Mouse (Mus musculus): ENCODE data around the gene Ly6g6e.

Ly6g6e gene

GRCm38 (mm10) chr17:35101161-35101560 is 24.5 kb downstream of the Ly6g6e start:
- 86% methylated on average over 11 of the region's 11 CpGs for WGBS

DNA sequence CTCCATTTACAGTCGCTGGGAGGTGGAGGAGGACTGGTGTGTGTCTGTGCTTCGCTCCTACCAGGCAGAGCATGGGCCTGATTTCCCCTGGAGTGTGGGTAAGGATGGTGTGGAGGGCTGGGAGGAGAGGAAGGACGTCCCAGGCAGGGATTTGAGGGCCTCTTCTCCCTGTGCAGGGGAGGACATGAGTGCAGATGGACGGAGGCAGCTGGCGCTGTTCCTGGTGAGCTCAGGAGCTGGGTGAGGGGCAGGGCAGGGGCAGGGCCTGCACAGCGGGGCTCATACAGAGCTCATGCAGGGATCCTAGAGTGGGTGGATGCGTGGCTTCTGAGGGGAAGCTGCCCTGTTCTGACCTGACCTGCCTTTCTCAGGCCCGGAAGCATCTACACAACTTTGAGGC is 25.6 kb downstream of the Ly6g6e start:
- WGBS, result 63% methylated on average over 8 of the region's 8 CpGs

- 70% methylated on average over 6 of the region's 6 CpGs for WGBS
Observed at GRCm38 (mm10) chr17:35103221-35103690, 26.6 kb downstream of the Ly6g6e start.

DNA sequence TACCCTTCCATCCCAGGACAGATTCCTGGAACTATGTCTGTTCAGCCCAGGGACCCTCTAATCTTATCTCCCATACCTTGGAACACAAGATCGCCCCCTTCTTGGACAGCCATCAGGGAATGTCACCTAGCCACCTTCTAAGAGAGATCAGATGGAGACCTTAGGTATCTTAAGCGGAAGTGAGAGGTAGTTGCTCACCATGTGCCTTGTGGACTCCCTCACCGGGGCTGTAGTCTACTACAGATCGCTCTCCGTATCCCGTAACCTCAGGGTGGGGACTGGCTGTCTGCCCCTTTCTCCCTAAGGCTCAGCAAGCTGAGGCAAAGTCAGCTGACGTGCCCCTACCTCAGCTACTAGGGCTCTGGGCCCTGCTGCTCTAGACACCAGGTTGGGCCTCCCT is 27.4 kb downstream of the Ly6g6e start:
- 96% methylated on average over 7 of the region's 7 CpGs for whole genome bisulfite sequencing

- WGBS, result 76% methylated on average over 6 of the region's 6 CpGs
Observed at GRCm38 (mm10) chr17:35104754-35105153, 28.1 kb downstream of the Ly6g6e start.

GRCm38 (mm10) chr17:35105740-35106389 is 29.2 kb downstream of the Ly6g6e start:
- 29% methylated on average over 13 of the region's 13 CpGs for WGBS

GRCm38 (mm10) chr17:35106522-35106921 is 29.8 kb downstream of the Ly6g6e start:
- WGBS, result 56% methylated on average over 3 of the region's 3 CpGs

GRCm38 (mm10) chr17:35108097-35108496 is 31.4 kb downstream of the Ly6g6e start, which contains the start of gene Ly6g5c:
Gene Ly6g5c (plus strand): TSS chr17:35108279.
- 76% methylated on average over 6 of the region's 6 CpGs for WGBS

DNA sequence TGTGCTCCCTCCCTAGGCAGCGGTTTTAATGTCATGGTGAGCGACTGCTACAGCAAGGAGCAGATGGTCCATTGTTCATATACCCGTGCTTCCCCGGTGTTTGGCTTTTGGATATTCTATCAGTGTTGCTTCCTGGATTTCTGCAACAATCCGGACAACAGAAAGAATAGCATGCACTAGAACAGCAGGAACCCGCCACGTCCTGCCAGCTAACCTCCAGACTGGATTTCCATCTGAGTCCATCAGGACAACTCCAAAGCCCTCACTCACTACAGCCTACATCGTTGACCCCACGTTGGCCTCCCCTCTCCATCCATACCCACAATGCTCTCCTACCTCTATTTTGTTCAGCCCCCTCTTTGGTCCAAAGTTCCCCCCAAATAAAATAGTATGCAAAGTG is 35.1 kb downstream of the Ly6g6e start:
- 72% methylated on average over 9 of the region's 9 CpGs for WGBS

GRCm38 (mm10) chr17:35115046-35116019 is 38.6 kb downstream of the Ly6g6e start, which contains the start of gene Ly6g5b:
Gene Ly6g5b (minus strand): TSS chr17:35115428.
- 78% methylated on average over 8 of the region's 8 CpGs for WGBS

- under 1% methylated on average over 33 of the region's 33 CpGs for WGBS
Observed at GRCm38 (mm10) chr17:35120745-35121142, 44.0 kb downstream of the Ly6g6e start.

DNA sequence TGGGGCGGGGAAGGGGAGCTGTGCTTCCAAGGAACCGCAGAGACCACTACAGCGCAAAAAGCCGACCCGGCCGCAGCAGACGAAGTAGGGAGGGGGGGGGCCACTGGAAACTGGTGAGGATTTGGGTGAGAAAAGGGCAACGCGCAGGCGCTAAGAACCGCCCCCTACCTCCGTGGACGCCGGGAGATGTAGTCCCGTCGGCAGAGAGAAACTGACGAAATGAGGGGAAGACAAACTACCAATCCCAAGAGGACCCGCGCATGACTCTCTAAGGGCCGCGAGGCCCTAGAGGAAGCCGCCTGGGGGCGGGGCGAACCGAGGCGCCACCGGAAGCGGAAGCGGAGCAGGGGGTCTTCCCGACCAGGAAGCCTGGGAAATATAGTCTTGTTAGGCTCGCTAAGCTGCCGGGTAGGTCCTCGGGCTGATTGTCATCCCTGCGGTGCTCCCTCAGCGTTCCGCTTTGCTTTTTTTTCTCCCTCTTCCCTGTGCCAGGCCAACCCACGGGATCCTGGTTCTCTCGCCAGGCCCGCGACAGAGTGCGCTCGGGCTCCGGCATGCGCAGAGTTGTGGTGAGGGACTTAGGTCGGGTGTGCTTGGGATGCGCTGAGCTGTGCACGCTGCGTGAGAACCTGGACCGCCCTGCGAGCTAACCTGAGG is 44.6 kb downstream of the Ly6g6e start, which contains the start of gene Gpank1:
Gene Gpank1 (plus strand): TSS at position 313 of the 657 bp plus-strand sequence.
- under 1% methylated on average over 50 of the region's 50 CpGs for WGBS

- WGBS, result under 1% methylated on average over 19 of the region's 19 CpGs
Observed at GRCm38 (mm10) chr17:35121871-35122303, 45.2 kb downstream of the Ly6g6e start, which contains the start of gene Csnk2b. Gene Csnk2b (minus strand): TSS chr17:35122053.

GRCm38 (mm10) chr17:35123287-35123686 is 46.6 kb downstream of the Ly6g6e start:
- 89% methylated on average over 9 of the region's 9 CpGs for WGBS

DNA sequence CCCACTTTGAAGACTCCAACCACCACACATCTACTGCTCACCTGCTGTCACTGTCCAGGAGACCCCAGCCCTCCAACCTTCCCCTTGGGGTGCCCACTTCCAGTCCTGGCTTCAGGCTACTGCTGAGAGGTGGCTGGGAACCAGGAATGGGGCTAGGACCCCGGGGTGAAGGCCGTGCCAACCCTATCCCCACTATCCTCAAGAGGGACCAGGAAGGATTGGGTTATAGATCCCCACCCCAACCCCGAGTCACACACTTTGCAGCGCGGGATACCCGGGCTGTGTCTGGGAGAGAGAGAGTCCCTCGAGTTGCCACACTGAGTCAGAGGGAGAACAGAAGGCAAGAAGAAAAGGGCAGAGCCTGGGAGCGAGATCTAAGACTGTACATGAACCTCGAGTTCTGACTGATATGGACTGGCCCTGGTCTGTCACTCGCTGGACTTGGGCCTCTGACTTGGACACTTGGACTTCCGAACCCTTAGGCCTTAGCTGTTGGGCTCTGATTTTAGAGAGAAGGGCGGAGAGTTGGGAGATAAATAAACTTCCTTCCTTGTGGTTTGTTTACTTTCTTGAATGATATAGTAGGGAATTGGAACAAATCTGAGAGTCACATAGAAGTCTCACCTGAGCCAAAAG is 47.7 kb downstream of the Ly6g6e start:
- WGBS, result 91% methylated on average over 12 of the region's 12 CpGs

- 94% methylated on average over 1 of the region's 1 CpGs for WGBS
Observed at GRCm38 (mm10) chr17:35125081-35125480, 48.4 kb downstream of the Ly6g6e start.

DNA sequence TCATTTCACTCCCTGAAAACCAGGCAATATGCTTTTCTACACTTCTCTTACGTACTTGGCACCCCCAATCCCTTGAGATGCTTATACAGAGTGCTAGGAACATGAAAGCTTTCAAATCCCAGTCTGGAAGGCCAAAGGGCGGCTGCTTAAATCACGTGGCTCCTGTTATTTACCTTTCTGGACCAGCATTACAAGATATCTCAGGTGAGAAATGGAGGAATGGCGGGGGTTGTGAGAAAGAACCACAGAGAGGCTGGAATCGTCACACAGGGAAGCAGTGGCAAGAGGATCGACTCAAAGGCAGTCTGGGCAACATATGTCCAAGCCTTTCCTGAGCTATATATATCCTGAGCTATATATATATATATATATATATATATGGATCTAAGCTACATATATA is 48.9 kb downstream of the Ly6g6e start:
- WGBS, result 25% methylated on average over 6 of the region's 6 CpGs

GRCm38 (mm10) chr17:35126206-35126611 is 49.5 kb downstream of the Ly6g6e start, which contains the start of gene D17H6S53E:
Gene D17H6S53E (plus strand): TSS chr17:35126373.
- under 1% methylated on average over 36 of the region's 36 CpGs for WGBS

GRCm38 (mm10) chr17:35127017-35127416 is 50.3 kb downstream of the Ly6g6e start:
- 65% methylated on average over 13 of the region's 13 CpGs for WGBS
